ENCODE assay signal across 9 mouse cellular contexts in genomic region chr17:25867836-25868600, GRCm38 (mm10). TPM values are rescaled to one million over a fixed set of nuclear protein-coding genes. Genes with fewer than 3 reads are reported as not detected.
A peak's percentile ranks its signal among the peaks of the same experiment; 100 is the strongest.
DNase-seq lines count a peak whose midpoint lies in the region; ATAC-seq and TF ChIP-seq lines count a peak whose summit lies in the region.
"Had no signal": no experiment of that assay in that cellular context is flagged by ENCODE, and none has a peak within 500 bp of the region (broad histone marks: within the 10 kb centered on the region; RNA-seq: fewer than 3 reads in every experiment).

No protein-coding gene starts in this region.

- DNase-seq in spleen, adult 2 months (ENCODE audit: low read depth in 1 of 2, low spot score in 2 of 2), result no peak
- DNase-seq in spleen, postnatal 14 days (ENCODE audit: low spot score in 2 of 2), result no peak
- DNase-seq in embryo, embryonic 10.5 days (ENCODE audit: low spot score), result peak; percentile 65
- peak; percentile 69 to 74 for DNase-seq in heart, adult 2 months
- peak; percentile 86 for DNase-seq in kidney, adult 2 months
- peak; percentile 86 for DNase-seq in ovary, adult 18-20 months (ENCODE audit: low spot score)
- no peak for DNase-seq in thymus, postnatal 4 days

- H3K4me2 ChIP-seq in lung, embryonic 15.5 days, result peak overlapping the region; percentile 99

- peaks cover 3% of the 10 kb centered on the region for H3K79me2 ChIP-seq in heart, adult 2 months (replicated peaks; ENCODE audit: control insufficient read depth, insufficient read depth, low read length)

- peak overlapping the region; percentile 73 for H3K4me3 ChIP-seq in spleen, adult 2 months (ENCODE audit: extremely low read depth, insufficient read depth, insufficient read length)
- H3K4me3 ChIP-seq in heart, adult 2 months, result peak overlapping the region; percentile 100
- peak overlapping the region; percentile 87 for H3K4me3 ChIP-seq in kidney, adult 2 months (ENCODE audit: insufficient read depth, low read depth, low read length)
- H3K4me3 ChIP-seq in lung, embryonic 15.5 days, result peak overlapping the region; percentile 61

- TF ChIP-seq EP300 in heart, adult 2 months (IDR thresholded peaks at IDR 0.05; ENCODE audit: insufficient read depth, low read depth, low read length), result 0 out of 2 replicates have a peak, but pooled peaks have one; percentile 50

- no peaks in the 10 kb centered on the region for H3K9me3 ChIP-seq in lung, embryonic 15.5 days

- H3K4me1 ChIP-seq in spleen, adult 2 months (ENCODE audit: control insufficient read depth, insufficient read depth, insufficient read length), result no peaks in the 10 kb centered on the region; the same call in 1 of the 2 replicates
- H3K4me1 ChIP-seq in heart, adult 2 months (ENCODE audit: control insufficient read depth, insufficient read depth, low read length), result peaks cover 3% of the 10 kb centered on the region
- H3K4me1 ChIP-seq in kidney, adult 2 months (ENCODE audit: control insufficient read depth, insufficient read depth, low read length), result peaks cover 18% of the 10 kb centered on the region; the same call in 1 of the 2 replicates
- H3K4me1 ChIP-seq in lung, embryonic 15.5 days, result peaks cover 15% of the 10 kb centered on the region

- ATAC-seq in lung, embryonic 15.5 days (ENCODE audit: borderline replicate concordance, extremely low read depth, low FRiP score, low TSS enrichment), result peak; percentile 50

- intact Hi-C loops in heart, adult 2 months (cut with DNase I), result loop anchor here (5.0 kb wide), 2 partner anchors 36 to 619 kb away; partner anchors contain the start of gene Stub1

- WGBS in spleen, adult 2 months, result 2% methylated on average over 41 of the region's 42 CpGs
- under 1% methylated on average over 42 of the region's 42 CpGs for WGBS in heart, adult 2 months
- WGBS in kidney, adult 2 months, result under 1% methylated on average over 42 of the region's 42 CpGs
- WGBS in lung, embryonic 15.5 days, result under 1% methylated on average over 42 of the region's 42 CpGs

- H3K27me3 ChIP-seq in spleen, adult 2 months (ENCODE audit: control insufficient read depth, insufficient read depth, low read length), result no peaks in the 10 kb centered on the region
- no peaks in the 10 kb centered on the region for H3K27me3 ChIP-seq in heart, adult 2 months (ENCODE audit: control insufficient read depth, insufficient read depth, low read length)
- H3K27me3 ChIP-seq in kidney, adult 2 months (replicated peaks; ENCODE audit: control insufficient read depth, insufficient read depth, low read length), result no peaks in the 10 kb centered on the region
- H3K27me3 ChIP-seq in lung, embryonic 15.5 days, result no peaks in the 10 kb centered on the region

- H3K27ac ChIP-seq in spleen, adult 2 months (ENCODE audit: insufficient read depth, low read length), result no peak overlapping the region; the same call in none of the 2 replicates
- peak overlapping the region; percentile 94 for H3K27ac ChIP-seq in heart, adult 2 months
- H3K27ac ChIP-seq in kidney, adult 2 months (ENCODE audit: insufficient read depth, low read depth, low read length), result peak overlapping the region; percentile 88
- peak overlapping the region; percentile 76 for H3K27ac ChIP-seq in lung, embryonic 15.5 days

- TF ChIP-seq POLR2A in spleen, adult 2 months (IDR thresholded peaks at IDR 0.05; ENCODE audit: low read depth, low read length), result no peak
- TF ChIP-seq POLR2A in heart, adult 2 months (IDR thresholded peaks at IDR 0.05; ENCODE audit: insufficient read depth, low read depth, low read length), result peak; percentile 55; the same call in 1 of the 2 replicates
- no peak for TF ChIP-seq POLR2A in kidney, adult 2 months (IDR thresholded peaks at IDR 0.05; ENCODE audit: low read depth, low read length)

- H3K9ac ChIP-seq in heart, adult 2 months (ENCODE audit: low read depth, low read length), result peak overlapping the region; percentile 92
- H3K9ac ChIP-seq in lung, embryonic 15.5 days, result peak overlapping the region; percentile 63

- TF ChIP-seq CTCF in spleen, adult 2 months (IDR thresholded peaks at IDR 0.05; ENCODE audit: extremely low read depth, insufficient read depth, insufficient read length, insufficient replicate concordance), result no peak
- no peak for TF ChIP-seq CTCF in heart, adult 2 months (IDR thresholded peaks at IDR 0.05)
- no peak for TF ChIP-seq CTCF in kidney, adult 2 months (conservative IDR thresholded peaks at IDR 0.05; ENCODE audit: insufficient read depth, insufficient read length, low read depth, low read length)

- H3K36me3 ChIP-seq in spleen, adult 2 months (ENCODE audit: control insufficient read depth, insufficient read depth, low read length), result no peaks in the 10 kb centered on the region
- H3K36me3 ChIP-seq in heart, adult 2 months (ENCODE audit: control insufficient read depth, insufficient read depth, low read length), result no peaks in the 10 kb centered on the region
- no peaks in the 10 kb centered on the region for H3K36me3 ChIP-seq in kidney, adult 2 months (ENCODE audit: control insufficient read depth, insufficient read depth, low read length)
- H3K36me3 ChIP-seq in lung, embryonic 15.5 days, result no peaks in the 10 kb centered on the region

RNA-seq across cellular contexts. Expression of gene Mcrip2, which starts 0.5 kb away (rescaled TPM):
- polyA plus RNA-seq in spleen, adult 2 months (2012; rRNA removed), result 17.3 and 21.7 TPM in 2 replicates
- total RNA-seq in heart, adult 2 months (2021), result 100 to 1,000 TPM; 234 to 288 TPM
- 189 and 254 TPM in 2 replicates for polyA plus RNA-seq in heart, adult 2 months (2012; rRNA removed)
- 258 and 286 TPM in 2 replicates for polyA plus RNA-seq in kidney, adult 2 months (2012; rRNA removed)
- polyA plus RNA-seq in lung, embryonic 15.5 days (2015; fragmentation: Nextera tagmentation; extraction: Ambion mirVana), result 18.1 and 21.7 TPM in 2 replicates
- total RNA-seq: neutrophil, adult 5-6 weeks had no signal

RNA-seq across cellular contexts. Expression of gene Wdr90, which starts 6.7 kb away (rescaled TPM):
- 34.5 and 45.0 TPM in 2 replicates for polyA plus RNA-seq in spleen, adult 2 months (2012; rRNA removed)
- total RNA-seq in heart, adult 2 months (2021), result 1 to 10 TPM; 1.2 to 1.3 TPM
- 8.0 and 8.5 TPM in 2 replicates for polyA plus RNA-seq in heart, adult 2 months (2012; rRNA removed)
- 23.8 and 25.5 TPM in 2 replicates for polyA plus RNA-seq in kidney, adult 2 months (2012; rRNA removed)
- 32.2 and 32.8 TPM in 2 replicates for polyA plus RNA-seq in lung, embryonic 15.5 days (2015; fragmentation: Nextera tagmentation; extraction: Ambion mirVana)

RNA-seq across cellular contexts. Expression of gene Mettl26, which starts 6.9 kb away (rescaled TPM):
- polyA plus RNA-seq in spleen, adult 2 months (2012; rRNA removed), result 53.6 and 81.2 TPM in 2 replicates
- 10 to 100 TPM; 12.7 TPM for total RNA-seq in heart, adult 2 months (2021)
- polyA plus RNA-seq in heart, adult 2 months (2012; rRNA removed), result 24.8 and 30.5 TPM in 2 replicates
- 509 and 656 TPM in 2 replicates for polyA plus RNA-seq in kidney, adult 2 months (2012; rRNA removed)
- 51.4 and 53.5 TPM in 2 replicates for polyA plus RNA-seq in lung, embryonic 15.5 days (2015; fragmentation: Nextera tagmentation; extraction: Ambion mirVana)

RNA-seq across cellular contexts. Expression of gene Wfikkn1, which starts 12.6 kb away (rescaled TPM):
- 0.74 and 0.99 TPM in 2 replicates for polyA plus RNA-seq in spleen, adult 2 months (2012; rRNA removed)
- total RNA-seq in heart, adult 2 months (2021), result under 1 TPM; 0.50 to 0.82 TPM
- 0.29 and 0.44 TPM in 2 replicates for polyA plus RNA-seq in heart, adult 2 months (2012; rRNA removed)
- 0.31 and 0.42 TPM in 2 replicates for polyA plus RNA-seq in kidney, adult 2 months (2012; rRNA removed)
- 0.35 and 0.40 TPM in 2 replicates for polyA plus RNA-seq in lung, embryonic 15.5 days (2015; fragmentation: Nextera tagmentation; extraction: Ambion mirVana)

RNA-seq across cellular contexts. Expression of gene Rhot2, which starts 23.4 kb away (rescaled TPM):
- polyA plus RNA-seq in spleen, adult 2 months (2012; rRNA removed), result 62.1 and 77.0 TPM in 2 replicates
- total RNA-seq in heart, adult 2 months (2021), result 100 to 1,000 TPM; 120 to 139 TPM
- 209 and 257 TPM in 2 replicates for polyA plus RNA-seq in heart, adult 2 months (2012; rRNA removed)
- polyA plus RNA-seq in kidney, adult 2 months (2012; rRNA removed), result 133 and 147 TPM in 2 replicates
- 20.1 and 20.6 TPM in 2 replicates for polyA plus RNA-seq in lung, embryonic 15.5 days (2015; fragmentation: Nextera tagmentation; extraction: Ambion mirVana)

Comparison
In these comparisons a context has a peak if more than half of its experiments do, and no peak if none do; other contexts are left out.
1. DNase-seq: peak in embryo, embryonic 10.5 days (single experiment), heart, adult 2 months (2 of 2), kidney, adult 2 months (single experiment) and ovary, adult 18-20 months (single experiment); none in spleen, adult 2 months (0 of 2), spleen, postnatal 14 days (0 of 2) and thymus, postnatal 4 days (single experiment).
2. Peak in every context shown above with its lines, with median percentiles within 50 percentile points of each other: H3K4me3 ChIP-seq.